Mouse (Mus musculus): ENCODE data around the gene Ypel5.

The Ypel5 gene

DNA sequence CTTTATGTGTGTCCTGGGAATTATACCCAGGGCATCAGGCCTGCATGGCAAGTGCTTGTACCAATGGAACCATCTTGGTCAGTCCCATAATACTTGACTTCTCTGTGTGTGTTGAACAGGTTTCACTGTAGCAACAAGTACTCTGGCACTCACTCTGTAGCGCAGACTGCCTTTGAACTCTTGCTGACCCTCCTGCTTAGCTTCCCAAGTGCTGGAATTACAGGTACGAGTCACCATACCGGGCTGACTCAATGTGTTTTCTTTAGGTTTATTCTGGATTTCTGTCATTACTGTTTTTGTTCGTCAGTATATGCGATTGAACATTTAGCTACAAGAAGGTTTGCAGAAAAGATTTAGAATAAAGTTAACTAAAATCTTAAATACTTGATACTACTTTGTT is 61.7 kb downstream of the Ypel5 start:
- in situ Hi-C loops (cut with MboI, MseI): no loop called here

DNA sequence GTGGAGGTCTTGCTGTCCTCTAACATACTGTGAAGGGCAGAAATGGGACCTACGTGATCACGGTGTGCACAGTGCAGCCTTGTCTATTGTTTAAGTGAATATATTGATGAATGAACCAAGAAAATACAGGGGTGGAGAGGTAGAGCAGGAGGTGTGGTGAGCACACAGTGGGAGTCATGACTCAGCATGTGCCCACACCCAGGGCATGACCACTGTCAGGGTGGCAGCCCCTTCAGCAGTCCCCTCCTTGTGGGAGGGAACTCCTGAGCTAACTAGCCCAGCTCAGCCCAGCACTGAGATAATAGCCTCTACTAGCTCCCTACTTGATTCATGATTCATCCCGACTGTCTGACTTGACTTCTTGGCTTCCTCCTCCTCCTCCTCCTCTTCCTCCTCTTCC is 62.5 kb downstream of the Ypel5 start:
- in situ Hi-C loops (cut with MboI, MseI): no loop called here

All from T-helper 17 cell (primary cell).